Mouse (Mus musculus) lung, adult 2 months (tissue): ENCODE results near the gene Rom1.

Experiments
- CTCF ChIP-seq: fragments of 200-500 bp; IDR thresholded peaks from 2 replicates; pipeline ENCODE4 v1.5.1; 2011; ENCODE audit warnings: mild to moderate bottlenecking, low read length, control low read depth; ENCODE audit not compliant: insufficient read depth
- POLR2A ChIP-seq: fragments of 200-500 bp; IDR thresholded peaks from 2 replicates; pipeline ENCODE4 v1.6.1; 2011; ENCODE audit warnings: low read depth, mild to moderate bottlenecking, control low read depth, low read length, borderline replicate concordance; ENCODE audit errors: extremely low read depth

GRCm38 (mm10) chr19:8975491-8975890 lies 46.3 kb upstream of the Rom1 start:
- TF ChIP-seq CTCF (no peak), POLR2A (no peak)
